Mouse (Mus musculus) intestine, embryonic 14.5 days (tissue): ENCODE data around the gene Ptprd. TPM values are rescaled to one million over a fixed set of nuclear protein-coding genes. Genes with fewer than 3 reads are reported as not detected.

Experiments used
- ATAC-seq: fragments of 200-750 bp; cut with Nextera tagmentation; replicated peaks from 2 replicates; pipeline ENCODE4 v1.8.0; 2017; ENCODE audit warnings: low read depth, moderate number of reproducible peaks, moderate TSS enrichment, moderate library complexity; ENCODE audit not compliant: low FRiP score, low TSS enrichment
- DNase-seq: peaks from one replicate; pipeline ENCODE4 v3.0.0-alpha.2; 2018; ENCODE audit warnings: low spot score
- H3K27ac ChIP-seq: fragments of 300-500 bp; sonication (generic); 2 replicates; pipeline ENCODE4 v1.5.1; 2014; ENCODE audit warnings: low read depth, mild to moderate bottlenecking, control low read depth
- H3K27me3 ChIP-seq: fragments of 300-500 bp; sonication (generic); replicated peaks from 2 replicates; pipeline ENCODE4 v1.6.1; 2014; ENCODE audit warnings: low read length, control low read depth; ENCODE audit not compliant: control insufficient read depth, insufficient read depth
- H3K36me3 ChIP-seq: fragments of 300-500 bp; sonication (generic); 2 replicates; pipeline ENCODE4 v1.6.1; 2014; ENCODE audit warnings: low read length, control low read depth; ENCODE audit not compliant: control insufficient read depth, insufficient read depth
- H3K4me1 ChIP-seq: fragments of 300-500 bp; sonication (generic); replicated peaks from 2 replicates; pipeline ENCODE4 v1.6.1; 2014; ENCODE audit warnings: low read length, control low read depth, mixed read lengths; ENCODE audit not compliant: control insufficient read depth, insufficient read depth
- H3K4me2 ChIP-seq: fragments of 300-500 bp; sonication (generic); 2 replicates; pipeline ENCODE4 v1.6.1; 2014; ENCODE audit warnings: low read length
- H3K4me3 ChIP-seq: fragments of 300-500 bp; sonication (generic); 2 replicates; pipeline ENCODE4 v1.5.1; 2014; ENCODE audit warnings: low read depth, low read length, control low read depth, mixed read lengths
- H3K9ac ChIP-seq: fragments of 300-500 bp; sonication (generic); 2 replicates; pipeline ENCODE4 v1.6.1; 2014; ENCODE audit warnings: mild to moderate bottlenecking, low read length
- H3K9me3 ChIP-seq: fragments of 300-500 bp; sonication (generic); 2 replicates; pipeline ENCODE4 v1.6.1; 2016; ENCODE audit warnings: low read length, control low read depth; ENCODE audit not compliant: control insufficient read depth
- WGBS: fragments of 180-500 bp; shearing (Covaris S2); extraction: QIAGEN DNeasy Blood & Tissue Kit; methylation state at CpG from one replicate; pipeline ENCODE4 v1.1.7; 2014; 5-methylcytosine and 5-hydroxymethylcytosine counted together
- polyA plus RNA-seq: library from polyadenylated mRNA; unstranded; fragments of >200 nt; fragmentation: Nextera tagmentation; extraction: Ambion mirVana; gene quantifications from 2 replicates; pipeline ENCODE4 v1.2.1, GENCODE M21; 2014

Gene Ptprd
- polyA plus RNA-seq, 1 experiment from 2014 or later = 19.4 TPM

DNA sequence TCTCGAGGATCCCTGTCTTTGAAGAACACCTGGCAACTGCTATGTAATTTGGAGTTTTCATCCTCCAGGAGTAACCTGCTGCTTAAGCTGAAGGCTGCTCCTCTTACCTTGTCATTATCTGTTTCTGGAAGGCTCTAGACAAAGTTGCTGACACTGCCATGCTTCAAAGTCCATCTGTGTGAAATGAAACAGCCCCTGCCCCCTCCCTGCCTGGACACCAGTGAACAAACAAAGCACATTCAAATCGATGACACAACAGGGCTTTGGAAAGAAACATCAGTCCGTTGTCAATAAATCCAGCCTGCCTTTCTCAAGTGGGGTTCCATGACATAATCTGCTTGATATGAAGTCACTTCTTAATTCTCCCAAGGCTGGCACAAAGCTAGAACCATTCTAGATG is 1867.7 kb downstream of the Ptprd start:
- H3K36me3 ChIP-seq = no peaks in the 10 kb centered on the region
- no peak overlapping the region for H3K4me2 ChIP-seq
- no peak overlapping the region for H3K4me3 ChIP-seq
- 61% methylated on average over 3 of the region's 3 CpGs for WGBS
- H3K4me1 ChIP-seq = no peaks in the 10 kb centered on the region
- H3K9ac ChIP-seq = no peak overlapping the region
- H3K27ac ChIP-seq = no peak overlapping the region
- DNase-seq (no peak), ATAC-seq (no peak)
- H3K9me3 ChIP-seq = no peaks in the 10 kb centered on the region
- no peaks in the 10 kb centered on the region for H3K27me3 ChIP-seq

DNA sequence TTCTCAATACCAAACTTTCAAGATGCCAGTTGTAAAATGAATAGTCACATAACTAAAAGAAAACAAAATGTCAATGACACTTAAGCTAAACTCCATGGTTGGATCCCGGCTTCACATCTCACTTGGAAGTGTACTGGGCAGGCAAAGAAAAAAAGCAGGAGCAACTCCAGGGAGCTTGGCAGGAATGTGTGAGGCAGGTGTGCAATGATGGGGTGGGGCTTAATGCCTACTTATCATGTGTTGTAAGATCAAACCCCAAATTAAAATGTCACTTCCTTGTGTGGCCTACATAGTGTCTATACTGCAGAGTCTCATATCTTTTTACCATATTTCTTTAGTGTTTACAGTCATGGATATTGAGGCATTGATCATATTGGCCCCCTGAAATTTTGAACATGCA is 1873.8 kb downstream of the Ptprd start:
- H3K9me3 ChIP-seq = no peaks in the 10 kb centered on the region
- no peak overlapping the region for H3K9ac ChIP-seq
- 70% methylated on average over 1 of the region's 1 CpGs for WGBS
- no peak overlapping the region for H3K27ac ChIP-seq
- no peaks in the 10 kb centered on the region for H3K36me3 ChIP-seq
- H3K4me2 ChIP-seq = no peak overlapping the region
- DNase-seq (no peak), ATAC-seq (no peak)
- no peaks in the 10 kb centered on the region for H3K27me3 ChIP-seq
- H3K4me1 ChIP-seq = no peaks in the 10 kb centered on the region
- no peak overlapping the region for H3K4me3 ChIP-seq

DNA sequence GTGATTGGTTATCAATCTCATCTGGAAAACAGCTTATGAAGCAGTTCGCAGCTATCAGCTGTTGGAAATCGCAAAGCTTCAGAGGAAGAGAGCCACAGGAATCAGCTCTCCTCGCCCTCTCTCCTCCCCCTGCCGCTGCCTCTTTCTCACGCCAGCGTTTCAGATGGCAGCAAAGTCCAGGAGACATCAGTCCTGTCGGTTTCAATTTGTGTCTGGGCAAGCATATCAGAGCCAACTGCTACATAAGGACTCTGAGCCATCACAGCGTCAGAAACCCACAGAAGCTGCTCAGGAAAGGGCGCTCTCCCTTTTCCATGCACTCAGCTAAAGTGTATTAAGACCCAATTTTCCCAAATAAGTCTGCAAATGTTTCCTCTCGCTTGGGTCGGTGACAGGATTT is 1884.4 kb downstream of the Ptprd start:
- Histone ChIP-seq H3K9ac (no peak overlapping the region), H3K9me3 (no peaks in the 10 kb centered on the region), H3K36me3 (no peaks in the 10 kb centered on the region), H3K4me1 (peaks cover 13% of the 10 kb centered on the region), H3K4me2 (peak overlapping the region; percentile 46), H3K27ac (peak overlapping the region; percentile 33; the same call in 1 of the 2 replicates), H3K4me3 (no peak overlapping the region), H3K27me3 (no peaks in the 10 kb centered on the region)
- DNase-seq = no peak
- no peak for ATAC-seq
- WGBS = 23% methylated on average over 11 of the region's 11 CpGs

DNA sequence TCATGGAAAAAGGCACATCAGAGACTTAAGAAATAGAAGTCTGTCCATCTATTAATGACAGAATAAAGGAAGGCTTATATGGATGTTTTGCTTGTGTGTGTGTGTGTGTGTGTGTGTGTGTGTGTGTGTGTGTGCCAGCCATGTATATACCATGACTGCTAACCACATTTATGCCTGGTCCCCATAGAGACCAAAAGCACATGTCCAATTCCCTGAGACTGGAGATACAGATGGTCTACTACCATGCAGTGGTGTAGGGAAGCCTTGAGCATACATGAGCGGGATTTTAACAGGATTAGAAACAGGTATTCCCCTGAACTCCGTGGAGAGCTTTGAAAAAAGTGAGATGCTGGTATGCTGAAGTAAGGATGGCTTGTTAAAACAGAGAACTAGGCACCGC is 1886.1 kb downstream of the Ptprd start:
- H3K9ac ChIP-seq = no peak overlapping the region
- DNase-seq (no peak), ATAC-seq (no peak)
- peaks cover 14% of the 10 kb centered on the region for H3K4me1 ChIP-seq
- no peaks in the 10 kb centered on the region for H3K36me3 ChIP-seq
- no peaks in the 10 kb centered on the region for H3K27me3 ChIP-seq
- no peaks in the 10 kb centered on the region for H3K9me3 ChIP-seq
- no peak overlapping the region for H3K27ac ChIP-seq
- H3K4me2 ChIP-seq = no peak overlapping the region
- WGBS = 87% methylated on average over 3 of the region's 3 CpGs
- H3K4me3 ChIP-seq = no peak overlapping the region

DNA sequence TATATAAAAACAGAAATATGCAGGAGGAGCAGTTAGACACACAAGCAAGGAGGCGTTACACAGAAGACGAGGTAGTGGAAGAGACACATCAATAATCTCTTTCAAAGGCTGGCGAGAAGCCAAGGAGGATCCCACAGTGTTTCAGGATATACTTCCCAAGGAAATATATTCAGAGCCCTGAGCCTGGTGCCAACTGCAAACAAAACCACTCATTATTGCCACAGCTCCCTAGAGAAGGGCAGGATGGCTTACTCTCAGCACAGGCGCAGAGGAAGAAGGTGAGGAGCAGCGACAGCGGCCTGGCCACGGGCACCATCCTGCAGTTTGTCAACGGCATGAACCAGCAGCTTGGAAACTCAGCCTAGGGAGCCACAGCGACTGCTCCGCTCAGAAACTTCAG is 1886.8 kb downstream of the Ptprd start:
- H3K4me3 ChIP-seq = no peak overlapping the region
- peaks cover 21% of the 10 kb centered on the region for H3K4me1 ChIP-seq
- H3K27ac ChIP-seq = no peak overlapping the region
- H3K36me3 ChIP-seq = no peaks in the 10 kb centered on the region
- no peaks in the 10 kb centered on the region for H3K27me3 ChIP-seq
- no peak overlapping the region for H3K9ac ChIP-seq
- no peak overlapping the region for H3K4me2 ChIP-seq
- no peak for DNase-seq
- whole genome bisulfite sequencing = 36% methylated on average over 10 of the region's 10 CpGs
- ATAC-seq = no peak
- H3K9me3 ChIP-seq = no peaks in the 10 kb centered on the region

DNA sequence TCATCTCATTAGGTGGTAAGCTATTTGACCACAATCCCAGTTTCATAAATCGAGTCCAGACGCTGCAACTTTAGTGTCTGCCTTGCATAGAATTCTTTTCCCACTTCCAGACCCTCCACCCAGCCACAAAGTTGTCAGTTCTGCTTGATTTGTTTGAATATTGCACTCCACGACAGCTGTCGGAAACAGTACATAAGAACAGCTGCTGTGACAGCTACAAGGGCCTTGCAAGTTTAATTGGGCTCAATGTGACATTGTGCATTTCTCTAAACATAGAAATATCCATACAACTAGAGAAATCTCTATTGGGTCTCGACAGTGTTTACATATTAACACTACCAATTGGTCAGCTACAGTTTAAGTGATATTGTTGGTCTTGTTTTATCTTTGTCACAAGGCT is 1887.3 kb downstream of the Ptprd start:
- H3K9ac ChIP-seq = no peak overlapping the region
- 36% methylated on average over 5 of the region's 5 CpGs for WGBS
- H3K4me3 ChIP-seq = no peak overlapping the region
- H3K4me2 ChIP-seq = no peak overlapping the region
- H3K4me1 ChIP-seq = peaks cover 25% of the 10 kb centered on the region
- no peaks in the 10 kb centered on the region for H3K9me3 ChIP-seq
- no peak overlapping the region for H3K27ac ChIP-seq
- ATAC-seq (no peak), DNase-seq (no peak)
- no peaks in the 10 kb centered on the region for H3K27me3 ChIP-seq
- no peaks in the 10 kb centered on the region for H3K36me3 ChIP-seq

DNA sequence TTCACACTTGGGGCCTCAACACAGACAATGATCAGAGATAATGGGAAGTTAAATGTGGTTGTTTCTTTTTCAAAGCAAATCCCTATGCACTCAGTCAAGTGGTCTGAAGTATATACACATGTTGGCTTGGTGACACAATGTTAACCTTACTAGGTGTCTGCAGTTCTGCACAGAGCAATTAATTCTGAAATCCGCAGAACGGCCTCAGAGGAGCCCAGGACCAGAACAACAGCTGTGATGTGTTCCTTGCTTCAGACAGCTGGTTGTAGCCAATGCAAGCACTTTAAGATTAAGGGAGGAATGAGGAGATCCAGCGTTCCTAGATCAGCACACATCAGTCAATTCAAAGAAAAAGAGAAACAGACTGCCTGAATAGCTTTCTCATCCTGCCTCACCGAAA is 1891.9 kb downstream of the Ptprd start:
- H3K36me3 ChIP-seq = no peaks in the 10 kb centered on the region
- no peak overlapping the region for H3K27ac ChIP-seq
- 28% methylated on average over 4 of the region's 4 CpGs for WGBS
- H3K4me3 ChIP-seq = no peak overlapping the region
- 0 out of 2 replicates have a peak, but pooled peaks have one; percentile 53 for ATAC-seq
- H3K9me3 ChIP-seq = no peaks in the 10 kb centered on the region
- DNase-seq = no peak
- H3K9ac ChIP-seq = no peak overlapping the region
- H3K4me2 ChIP-seq = no peak overlapping the region
- peaks cover 20% of the 10 kb centered on the region for H3K4me1 ChIP-seq
- no peaks in the 10 kb centered on the region for H3K27me3 ChIP-seq

DNA sequence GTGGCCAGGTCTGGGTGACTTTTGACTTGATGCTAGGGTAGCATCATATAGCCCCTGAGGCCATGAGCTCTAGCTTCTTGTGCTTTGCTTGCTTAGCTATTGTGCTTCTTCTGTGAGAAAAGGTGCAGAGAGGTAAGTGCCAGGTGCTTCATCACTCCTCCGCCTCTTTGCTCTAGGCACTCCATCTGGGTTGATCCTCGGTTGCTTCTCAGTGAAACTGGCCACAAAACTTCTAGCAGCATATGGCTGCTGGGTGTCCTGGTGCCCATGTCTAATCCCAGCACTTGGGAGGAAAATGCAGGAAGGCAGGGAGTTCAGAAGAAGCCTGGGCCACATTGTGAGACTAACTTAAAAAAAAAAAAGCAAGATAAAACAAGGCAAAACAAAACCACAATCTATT is 1895.8 kb downstream of the Ptprd start:
- Histone ChIP-seq H3K36me3 (no peaks in the 10 kb centered on the region), H3K4me3 (no peak overlapping the region), H3K27ac (no peak overlapping the region), H3K27me3 (no peaks in the 10 kb centered on the region), H3K4me2 (no peak overlapping the region), H3K4me1 (peaks cover 12% of the 10 kb centered on the region), H3K9me3 (no peaks in the 10 kb centered on the region), H3K9ac (no peak overlapping the region)
- WGBS = 85% methylated on average over 2 of the region's 2 CpGs
- no peak for ATAC-seq
- DNase-seq = no peak

DNA sequence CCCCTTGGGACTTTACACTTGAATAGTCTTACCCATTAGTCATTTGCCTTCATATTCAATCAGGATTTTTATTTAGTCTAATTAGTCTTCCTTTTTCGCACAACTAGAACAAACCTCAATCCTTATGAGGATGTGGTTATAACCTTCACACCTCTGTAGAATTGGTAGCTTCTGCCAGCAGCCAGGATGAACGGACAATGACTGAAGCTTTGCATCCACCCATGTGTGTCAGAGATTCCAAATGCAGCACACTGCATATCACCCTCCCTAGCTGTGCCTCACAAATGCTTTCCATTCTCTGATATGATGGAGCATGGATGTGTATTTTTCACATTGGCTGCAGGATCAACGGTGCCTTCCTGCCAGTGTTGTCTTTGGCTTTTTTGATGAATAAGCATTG is 1898.0 kb downstream of the Ptprd start:
- Histone ChIP-seq H3K9ac (no peak overlapping the region), H3K36me3 (no peaks in the 10 kb centered on the region), H3K4me1 (no peaks in the 10 kb centered on the region), H3K4me3 (no peak overlapping the region), H3K4me2 (no peak overlapping the region), H3K9me3 (no peaks in the 10 kb centered on the region), H3K27ac (no peak overlapping the region), H3K27me3 (no peaks in the 10 kb centered on the region)
- 72% methylated on average over 3 of the region's 3 CpGs for WGBS
- ATAC-seq (no peak), DNase-seq (no peak)
